8 mouse cellular contexts compared by ENCODE assay signal in genomic region chr2:28098547-28099505, GRCm38 (mm10). TPM values are rescaled to one million over a fixed set of nuclear protein-coding genes. Genes with fewer than 3 reads are reported as not detected.
DNase-seq lines count a peak whose midpoint lies in the region; ATAC-seq and TF ChIP-seq lines count a peak whose summit lies in the region.
"Had no signal": no experiment of that assay in that cellular context is flagged by ENCODE, and none has a peak within 500 bp of the region (broad histone marks: within the 10 kb centered on the region; RNA-seq: fewer than 3 reads in every experiment).

No protein-coding gene starts in this region.

- WGBS in hindbrain, postnatal 0 days, result 3% methylated on average over 24 of the region's 24 CpGs
- WGBS in midbrain, embryonic 12.5 days, result 2% methylated on average over 24 of the region's 24 CpGs

- no peaks in the 10 kb centered on the region for H3K36me3 ChIP-seq in hindbrain, postnatal 0 days (ENCODE audit: insufficient read depth, low read length)
- H3K36me3 ChIP-seq in midbrain, embryonic 12.5 days, result no peaks in the 10 kb centered on the region

- no peak overlapping the region for H3K4me3 ChIP-seq in cortical plate, adult 2 months (ENCODE audit: insufficient read depth, low read length)
- 0 out of 2 replicates have a peak overlapping the region, but pooled peaks have one; percentile 5 for H3K4me3 ChIP-seq in hindbrain, postnatal 0 days (ENCODE audit: low read length)
- peak overlapping the region; percentile 29 for H3K4me3 ChIP-seq in midbrain, embryonic 12.5 days

- 0 out of 2 replicates have a peak overlapping the region, but pooled peaks have one; percentile 1 for H3K9ac ChIP-seq in hindbrain, postnatal 0 days (replicated peaks; ENCODE audit: low read length)
- peak overlapping the region; percentile 31; the same call in 1 of the 2 replicates for H3K9ac ChIP-seq in midbrain, embryonic 12.5 days (replicated peaks)

- H3K4me1 ChIP-seq in cortical plate, adult 2 months (ENCODE audit: control insufficient read depth, insufficient read depth, low read length), result peaks cover 8% of the 10 kb centered on the region
- no peaks in the 10 kb centered on the region; the same call in 1 of the 2 replicates for H3K4me1 ChIP-seq in hindbrain, postnatal 0 days (ENCODE audit: insufficient read depth, low read length)
- H3K4me1 ChIP-seq in midbrain, embryonic 12.5 days, result peaks cover 13% of the 10 kb centered on the region

- intact Hi-C loops in gastrocnemius, postnatal 14 days (cut with DNase I; ENCODE audit: low total_unique reads), result no loop called here

- peak overlapping the region; percentile 24 for H3K27ac ChIP-seq in cortical plate, adult 2 months (ENCODE audit: insufficient read depth, low read length)
- H3K27ac ChIP-seq in hindbrain, postnatal 0 days, result peak overlapping the region; percentile 8; the same call in 1 of the 2 replicates
- peak overlapping the region; percentile 43; the same call in 1 of the 2 replicates for H3K27ac ChIP-seq in midbrain, embryonic 12.5 days (replicated peaks)
- H3K27ac ChIP-seq: macrophage had no signal

- no peaks in the 10 kb centered on the region for H3K9me3 ChIP-seq in hindbrain, postnatal 0 days (ENCODE audit: low read length)
- H3K9me3 ChIP-seq in midbrain, embryonic 12.5 days, result no peaks in the 10 kb centered on the region

- peak; percentile 86 for DNase-seq in brain, adult 2 months (ENCODE audit: low read depth, low spot score)
- peak; percentile 65 for DNase-seq in hindbrain, postnatal 0 days (ENCODE audit: low spot score)
- no peak for DNase-seq in gastrocnemius, postnatal 14 days
- DNase-seq in thymus, postnatal 14 days, result no peak
- no peak for DNase-seq in adipocyte (ENCODE audit: low spot score)

- TF ChIP-seq CTCF in cortical plate, adult 2 months (IDR thresholded peaks at IDR 0.05; ENCODE audit: extremely low read depth, insufficient read depth, low read length), result no peak
- no peak for TF ChIP-seq CTCF in hindbrain, postnatal 0 days (IDR thresholded peaks at IDR 0.05; ENCODE audit: low read depth)

- ATAC-seq in hindbrain, postnatal 0 days, result 0 out of 2 replicates have a peak, but pooled peaks have one; percentile 48
- ATAC-seq in midbrain, embryonic 12.5 days (ENCODE audit: low FRiP score, low read depth), result no peak

- 0 out of 2 replicates have a peak, but pooled peaks have one; percentile 41 for TF ChIP-seq POLR2A in cortical plate, adult 2 months (IDR thresholded peaks at IDR 0.05; ENCODE audit: extremely low read depth, insufficient read depth, low read length)

- H3K27me3 ChIP-seq in hindbrain, postnatal 0 days (ENCODE audit: insufficient read depth, low read length), result no peaks in the 10 kb centered on the region
- H3K27me3 ChIP-seq in midbrain, embryonic 12.5 days, result 0 out of 2 replicates have a peak, but pooled peaks cover 4% of the 10 kb centered on the region

- H3K4me2 ChIP-seq in hindbrain, postnatal 0 days (ENCODE audit: low read depth, low read length), result peak overlapping the region; percentile 46
- peak overlapping the region; percentile 56 for H3K4me2 ChIP-seq in midbrain, embryonic 12.5 days (replicated peaks)

RNA-seq across cellular contexts. Expression of gene Fcnb, which starts 14.1 kb away (rescaled TPM):
- polyA plus RNA-seq in cortical plate, adult 2 months (2012; rRNA removed), result not detected in 2 replicates
- total RNA-seq in hindbrain, postnatal 0 days (2014; rRNA removed), result not detected in 2 replicates
- polyA plus RNA-seq in hindbrain, postnatal 0 days (2015; fragmentation: Nextera tagmentation; extraction: Ambion mirVana), result not detected in 2 replicates
- polyA plus RNA-seq in midbrain, embryonic 12.5 days (2016; fragmentation: Nextera tagmentation; extraction: Ambion mirVana), result 0.35 TPM in 1 of 2 replicates, not detected in the other
- not detected for total RNA-seq in gastrocnemius, postnatal 14 days (2021)

Comparison
In these comparisons a context has a peak if more than half of its experiments do, and no peak if none do; other contexts are left out.
1. DNase-seq: peak in brain, adult 2 months (single experiment) and hindbrain, postnatal 0 days (single experiment); none in gastrocnemius, postnatal 14 days (single experiment), thymus, postnatal 14 days (single experiment) and adipocyte (single experiment).
2. Peak in every context shown above with its lines, with median percentiles within 50 percentile points of each other: H3K27ac ChIP-seq.